Mouse (Mus musculus): ENCODE results near the gene Grik3. TPM values are rescaled to one million over a fixed set of nuclear protein-coding genes. Genes with fewer than 3 reads are reported as not detected.

Gene Grik3
- polyA plus RNA-seq (2011; ENCODE audit: insufficient read depth, insufficient read length, low read depth, missing spikeins), result 10.3 and 12.5 TPM in 2 replicates

DNA sequence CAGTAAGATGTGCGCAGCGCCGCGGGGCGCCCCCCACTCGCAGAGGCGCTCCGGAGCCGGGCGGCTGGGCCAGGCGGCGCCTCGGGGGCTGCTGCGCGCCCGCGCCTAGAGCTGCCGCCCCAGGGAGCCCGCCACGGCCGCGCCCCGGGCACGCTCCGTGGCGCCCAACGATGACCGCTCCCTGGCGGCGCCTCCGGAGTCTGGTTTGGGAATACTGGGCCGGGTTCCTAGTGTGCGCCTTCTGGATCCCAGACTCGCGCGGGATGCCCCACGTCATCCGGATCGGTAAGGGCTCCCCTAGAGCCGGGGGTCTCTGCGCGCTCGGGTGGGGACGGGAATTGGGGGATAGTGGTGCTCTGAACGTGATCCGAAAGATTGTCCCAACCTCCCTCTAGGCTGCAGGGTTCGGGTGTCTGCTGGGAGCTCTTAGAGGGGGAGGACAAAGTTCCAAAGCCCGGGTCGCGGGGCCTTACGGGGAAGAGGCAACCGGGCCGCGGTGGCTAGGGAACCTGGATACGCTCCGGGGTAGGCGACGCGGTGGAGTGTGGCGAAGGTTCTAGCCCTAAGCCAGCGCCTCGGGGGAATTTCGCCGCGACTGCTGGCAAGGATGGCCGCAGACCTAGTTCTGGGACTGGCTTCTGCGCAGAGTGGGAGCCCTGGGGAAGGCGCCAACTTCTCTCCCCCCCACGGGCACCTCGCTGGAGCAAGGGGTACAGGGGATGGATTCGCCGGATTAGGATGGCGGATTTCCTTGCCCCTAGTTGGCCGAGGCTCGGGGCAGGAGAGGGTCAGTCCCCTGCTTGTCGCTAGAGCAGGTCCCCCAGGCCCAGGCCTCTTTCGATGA is at the start of gene Grik3:
Gene Grik3 (plus strand): TSS at position 40 of the 844 bp plus-strand sequence.
- Histone ChIP-seq H3K9me3 (replicated peaks; ENCODE audit: control insufficient read depth, insufficient read depth, low read length, poor library complexity, severe bottlenecking) (no peaks in the 10 kb centered on the region), H3K27me3 (ENCODE audit: control insufficient read depth, insufficient read depth, low read length, poor library complexity, severe bottlenecking) (peaks cover 14% of the 10 kb centered on the region), H3K36me3 (ENCODE audit: control insufficient read depth, insufficient read depth, low read length, poor library complexity, severe bottlenecking) (no peaks in the 10 kb centered on the region), H3K4me1 (ENCODE audit: control insufficient read depth, insufficient read depth, low read length) (peaks cover 10% of the 10 kb centered on the region), H3K27ac (ENCODE audit: insufficient read depth, low read length) (no peak within 1 kb of the TSS), H3K4me3 (ENCODE audit: low read depth, low read length) (peak within 1 kb of the TSS; percentile 61), H3K9ac (ENCODE audit: low read depth, poor library complexity, severe bottlenecking) (peak within 1 kb of the TSS; percentile 81)
- no peak for TF ChIP-seq POLR2A (IDR thresholded peaks at IDR 0.05; ENCODE audit: insufficient read depth, low read length)
- TF ChIP-seq CTCF (IDR thresholded peaks at IDR 0.05; ENCODE audit: low read depth, low read length), result no peak
- no peak for TF ChIP-seq EP300 (IDR thresholded peaks at IDR 0.05; ENCODE audit: insufficient read depth, low read depth, low read length)

DNA sequence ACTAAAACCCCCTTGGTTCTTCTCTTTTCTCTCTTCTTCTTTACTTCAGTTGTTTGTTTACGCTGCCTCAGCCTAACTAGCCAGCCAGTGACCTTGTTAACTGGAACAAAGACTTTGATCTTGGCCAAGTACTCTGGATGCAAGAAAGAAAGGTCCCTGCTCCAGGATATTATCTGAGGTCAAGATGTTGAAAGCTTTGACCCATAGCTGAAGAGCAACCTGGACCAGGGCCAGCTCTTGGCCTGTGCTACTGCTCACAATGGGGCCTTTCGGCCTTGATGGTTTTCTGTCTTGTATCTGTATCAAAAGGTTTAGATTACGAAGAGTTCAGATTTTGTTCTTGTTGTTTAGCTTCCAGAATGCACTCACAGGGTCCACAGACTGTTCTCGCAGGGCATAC is 48.7 kb upstream of the Grik3 start:
- no peaks in the 10 kb centered on the region for H3K4me1 ChIP-seq (ENCODE audit: control insufficient read depth, insufficient read depth, low read length)
- H3K36me3 ChIP-seq (ENCODE audit: control insufficient read depth, insufficient read depth, low read length, poor library complexity, severe bottlenecking), result no peaks in the 10 kb centered on the region
- no peak overlapping the region for H3K4me3 ChIP-seq (ENCODE audit: low read depth, low read length)
- H3K27ac ChIP-seq (ENCODE audit: insufficient read depth, low read length), result no peak overlapping the region
- no peaks in the 10 kb centered on the region for H3K9me3 ChIP-seq (replicated peaks; ENCODE audit: control insufficient read depth, insufficient read depth, low read length, poor library complexity, severe bottlenecking)
- no peak for TF ChIP-seq POLR2A (IDR thresholded peaks at IDR 0.05; ENCODE audit: insufficient read depth, low read length)
- no peak for TF ChIP-seq EP300 (IDR thresholded peaks at IDR 0.05; ENCODE audit: insufficient read depth, low read depth, low read length)
- TF ChIP-seq CTCF (IDR thresholded peaks at IDR 0.05; ENCODE audit: low read depth, low read length), result no peak
- no peaks in the 10 kb centered on the region for H3K27me3 ChIP-seq (ENCODE audit: control insufficient read depth, insufficient read depth, low read length, poor library complexity, severe bottlenecking)
- H3K9ac ChIP-seq (ENCODE audit: low read depth, poor library complexity, severe bottlenecking), result no peak overlapping the region

DNA sequence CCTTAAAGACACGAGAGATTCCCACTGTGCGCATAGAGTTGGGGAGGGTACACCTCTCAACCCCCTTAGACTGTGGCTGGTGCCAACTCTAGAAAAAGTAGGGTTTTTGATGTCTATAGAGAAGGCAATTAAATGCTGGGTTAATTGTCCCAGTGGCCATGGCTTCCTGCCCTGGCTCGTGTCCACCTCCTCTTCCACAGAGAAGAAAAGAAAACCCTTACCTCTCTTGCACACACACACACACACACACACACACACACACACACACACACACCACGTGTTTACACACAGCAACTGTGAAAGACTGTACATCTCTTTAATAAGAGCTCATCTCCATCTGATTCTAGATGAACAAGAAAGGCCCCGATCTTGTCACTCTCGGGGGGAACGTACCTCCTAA is 46.1 kb upstream of the Grik3 start:
- H3K4me1 ChIP-seq (ENCODE audit: control insufficient read depth, insufficient read depth, low read length), result no peaks in the 10 kb centered on the region
- no peak overlapping the region for H3K27ac ChIP-seq (ENCODE audit: insufficient read depth, low read length)
- no peak overlapping the region for H3K9ac ChIP-seq (ENCODE audit: low read depth, poor library complexity, severe bottlenecking)
- H3K36me3 ChIP-seq (ENCODE audit: control insufficient read depth, insufficient read depth, low read length, poor library complexity, severe bottlenecking), result no peaks in the 10 kb centered on the region
- TF ChIP-seq POLR2A (IDR thresholded peaks at IDR 0.05; ENCODE audit: insufficient read depth, low read length), result no peak
- TF ChIP-seq EP300 (IDR thresholded peaks at IDR 0.05; ENCODE audit: insufficient read depth, low read depth, low read length), result no peak
- no peak for TF ChIP-seq CTCF (IDR thresholded peaks at IDR 0.05; ENCODE audit: low read depth, low read length)
- H3K9me3 ChIP-seq (replicated peaks; ENCODE audit: control insufficient read depth, insufficient read depth, low read length, poor library complexity, severe bottlenecking), result no peaks in the 10 kb centered on the region
- no peaks in the 10 kb centered on the region for H3K27me3 ChIP-seq (ENCODE audit: control insufficient read depth, insufficient read depth, low read length, poor library complexity, severe bottlenecking)
- H3K4me3 ChIP-seq (ENCODE audit: low read depth, low read length), result no peak overlapping the region

DNA sequence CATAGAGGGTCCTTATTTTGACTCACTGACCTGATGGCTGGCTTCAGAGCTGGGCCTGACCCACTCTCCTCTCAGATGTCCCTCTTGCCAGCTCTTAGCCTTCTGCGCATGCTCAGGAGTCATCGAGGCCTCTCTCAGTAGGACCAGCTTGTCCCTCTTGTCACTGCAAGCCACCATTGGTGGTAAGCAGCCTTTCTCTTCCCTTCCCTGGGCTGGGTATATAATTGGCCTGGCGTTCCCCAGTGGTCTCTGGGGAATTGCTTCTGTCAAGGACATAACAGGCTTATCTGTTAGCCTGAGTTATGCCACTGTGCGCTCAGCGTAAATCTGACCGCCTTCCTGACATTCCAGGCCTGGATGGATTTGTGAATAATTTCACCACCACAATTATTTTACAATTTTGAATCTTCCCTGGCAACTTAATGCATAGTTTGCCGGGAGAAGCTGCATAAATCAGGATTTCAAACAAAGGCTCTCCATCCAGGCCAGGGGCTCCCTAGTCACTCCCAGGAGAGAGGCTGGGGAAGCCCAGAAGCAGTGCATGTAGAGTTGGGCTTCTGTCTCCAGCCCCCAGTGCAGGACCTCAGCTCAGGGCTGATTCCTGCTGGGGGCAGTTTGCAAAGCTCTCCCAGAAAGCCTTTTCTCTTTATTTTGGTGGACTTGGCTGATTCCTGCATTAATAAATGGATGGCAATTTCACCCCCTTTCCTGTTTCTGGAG is 39.7 kb upstream of the Grik3 start:
- no peak overlapping the region for H3K27ac ChIP-seq (ENCODE audit: insufficient read depth, low read length)
- no peak for TF ChIP-seq CTCF (IDR thresholded peaks at IDR 0.05; ENCODE audit: low read depth, low read length)
- TF ChIP-seq EP300 (IDR thresholded peaks at IDR 0.05; ENCODE audit: insufficient read depth, low read depth, low read length), result no peak
- no peak for TF ChIP-seq POLR2A (IDR thresholded peaks at IDR 0.05; ENCODE audit: insufficient read depth, low read length)
- no peaks in the 10 kb centered on the region for H3K36me3 ChIP-seq (ENCODE audit: control insufficient read depth, insufficient read depth, low read length, poor library complexity, severe bottlenecking)
- no peaks in the 10 kb centered on the region for H3K4me1 ChIP-seq (ENCODE audit: control insufficient read depth, insufficient read depth, low read length)
- no peak overlapping the region for H3K4me3 ChIP-seq (ENCODE audit: low read depth, low read length)
- H3K9me3 ChIP-seq (replicated peaks; ENCODE audit: control insufficient read depth, insufficient read depth, low read length, poor library complexity, severe bottlenecking), result no peaks in the 10 kb centered on the region
- H3K27me3 ChIP-seq (ENCODE audit: control insufficient read depth, insufficient read depth, low read length, poor library complexity, severe bottlenecking), result no peaks in the 10 kb centered on the region
- H3K9ac ChIP-seq (ENCODE audit: low read depth, poor library complexity, severe bottlenecking), result no peak overlapping the region

DNA sequence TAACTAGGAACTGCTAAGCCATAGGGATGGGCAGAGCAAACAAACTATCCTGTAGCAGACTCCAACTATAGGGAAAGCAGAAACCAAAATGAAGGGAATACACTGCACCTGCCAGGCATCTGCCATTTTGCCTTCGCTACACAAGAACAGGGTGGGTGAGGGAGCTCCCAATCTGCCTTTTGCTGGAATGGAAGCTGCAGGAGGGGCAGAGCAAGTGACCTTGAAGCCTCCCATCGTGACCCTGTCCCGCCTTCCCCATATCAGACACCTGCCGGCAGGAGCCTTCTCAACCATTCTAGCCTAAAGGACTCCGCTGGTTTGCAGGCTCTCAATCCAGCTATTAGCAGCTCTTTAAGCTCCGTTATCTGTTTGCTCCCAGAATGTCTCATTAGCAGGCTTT is 38.7 kb upstream of the Grik3 start:
- Histone ChIP-seq H3K4me1 (ENCODE audit: control insufficient read depth, insufficient read depth, low read length) (no peaks in the 10 kb centered on the region), H3K4me3 (ENCODE audit: low read depth, low read length) (no peak overlapping the region), H3K36me3 (ENCODE audit: control insufficient read depth, insufficient read depth, low read length, poor library complexity, severe bottlenecking) (no peaks in the 10 kb centered on the region), H3K9ac (ENCODE audit: low read depth, poor library complexity, severe bottlenecking) (no peak overlapping the region), H3K27me3 (ENCODE audit: control insufficient read depth, insufficient read depth, low read length, poor library complexity, severe bottlenecking) (no peaks in the 10 kb centered on the region), H3K9me3 (replicated peaks; ENCODE audit: control insufficient read depth, insufficient read depth, low read length, poor library complexity, severe bottlenecking) (no peaks in the 10 kb centered on the region), H3K27ac (ENCODE audit: insufficient read depth, low read length) (no peak overlapping the region)
- TF ChIP-seq POLR2A (IDR thresholded peaks at IDR 0.05; ENCODE audit: insufficient read depth, low read length) (no peak), CTCF (IDR thresholded peaks at IDR 0.05; ENCODE audit: low read depth, low read length) (no peak), EP300 (IDR thresholded peaks at IDR 0.05; ENCODE audit: insufficient read depth, low read depth, low read length) (no peak)

DNA sequence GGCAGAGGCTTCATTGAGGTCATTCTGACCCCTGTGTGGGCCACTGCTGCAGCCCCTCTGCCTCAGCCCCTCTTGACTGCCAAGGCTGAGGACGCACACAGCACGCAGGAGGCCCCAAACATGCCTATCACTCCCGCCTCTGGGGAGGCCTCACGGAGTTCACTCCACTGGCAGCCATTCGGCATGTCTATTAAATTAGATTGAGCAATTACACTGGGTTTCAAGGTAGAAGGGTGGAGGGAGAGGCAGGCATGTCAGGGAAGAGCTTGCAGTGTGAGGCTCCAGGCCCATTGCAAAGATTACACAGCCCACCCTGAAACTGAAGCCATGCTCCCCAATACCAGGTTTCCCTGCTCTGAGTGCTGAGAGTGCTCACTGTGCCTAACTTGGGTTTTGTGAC is 34.0 kb upstream of the Grik3 start:
- TF ChIP-seq CTCF (IDR thresholded peaks at IDR 0.05; ENCODE audit: low read depth, low read length), result no peak
- no peak for TF ChIP-seq POLR2A (IDR thresholded peaks at IDR 0.05; ENCODE audit: insufficient read depth, low read length)
- TF ChIP-seq EP300 (IDR thresholded peaks at IDR 0.05; ENCODE audit: insufficient read depth, low read depth, low read length), result no peak
- no peak overlapping the region for H3K9ac ChIP-seq (ENCODE audit: low read depth, poor library complexity, severe bottlenecking)
- H3K27me3 ChIP-seq (ENCODE audit: control insufficient read depth, insufficient read depth, low read length, poor library complexity, severe bottlenecking), result no peaks in the 10 kb centered on the region
- H3K4me1 ChIP-seq (ENCODE audit: control insufficient read depth, insufficient read depth, low read length), result no peaks in the 10 kb centered on the region
- no peaks in the 10 kb centered on the region for H3K36me3 ChIP-seq (ENCODE audit: control insufficient read depth, insufficient read depth, low read length, poor library complexity, severe bottlenecking)
- H3K27ac ChIP-seq (ENCODE audit: insufficient read depth, low read length), result no peak overlapping the region
- H3K9me3 ChIP-seq (replicated peaks; ENCODE audit: control insufficient read depth, insufficient read depth, low read length, poor library complexity, severe bottlenecking), result no peaks in the 10 kb centered on the region
- no peak overlapping the region for H3K4me3 ChIP-seq (ENCODE audit: low read depth, low read length)

Measured in ES-Bruce4 (cell line).